Mouse (Mus musculus): Measurements from ENCODE around the gene Zkscan14. TPM values are rescaled to one million over a fixed set of nuclear protein-coding genes. Genes with fewer than 3 reads are reported as not detected.
"Not testable (repeated sequence)": the region's sequence is repeated elsewhere in the genome, so short reads cannot be mapped to it uniquely, and the experiment has no call there.

The Zkscan14 gene
- polyA plus RNA-seq, 1 experiment from 2014 or later = 11.3 TPM

GRCm38 (mm10) chr5:145218206-145218605 lies 16.5 kb upstream of the Zkscan14 start:
- 96% methylated on average over 21 of the region's 21 CpGs for WGBS
- no peaks in the 10 kb centered on the region for H3K27me3 ChIP-seq
- no peak overlapping the region for H3K4me3 ChIP-seq
- no peaks in the 10 kb centered on the region for H3K4me1 ChIP-seq
- H3K4me2 ChIP-seq (replicated peaks) = no peak overlapping the region
- no peak for ATAC-seq (ENCODE audit: low FRiP score)
- H3K9ac ChIP-seq = no peak overlapping the region
- no peaks in the 10 kb centered on the region for H3K9me3 ChIP-seq (replicated peaks)
- peaks cover 57% of the 10 kb centered on the region for H3K36me3 ChIP-seq
- no peak overlapping the region for H3K27ac ChIP-seq

GRCm38 (mm10) chr5:145217746-145218145 lies 16.1 kb upstream of the Zkscan14 start:
- no peak overlapping the region for H3K4me2 ChIP-seq (replicated peaks)
- H3K27me3 ChIP-seq = no peaks in the 10 kb centered on the region
- no peaks in the 10 kb centered on the region for H3K4me1 ChIP-seq
- no peak overlapping the region for H3K9ac ChIP-seq
- H3K27ac ChIP-seq = no peak overlapping the region
- H3K4me3 ChIP-seq = no peak overlapping the region
- no peaks in the 10 kb centered on the region for H3K9me3 ChIP-seq (replicated peaks)
- peaks cover 59% of the 10 kb centered on the region for H3K36me3 ChIP-seq
- no peak for ATAC-seq (ENCODE audit: low FRiP score)
- WGBS = 86% methylated on average over 6 of the region's 6 CpGs

- Histone ChIP-seq H3K9me3 (replicated peaks) (no peaks in the 10 kb centered on the region), H3K9ac (no peak overlapping the region), H3K27me3 (no peaks in the 10 kb centered on the region), H3K36me3 (peaks cover 63% of the 10 kb centered on the region), H3K27ac (no peak overlapping the region), H3K4me1 (no peaks in the 10 kb centered on the region), H3K4me3 (no peak overlapping the region), H3K4me2 (replicated peaks) (no peak overlapping the region)
- ATAC-seq (ENCODE audit: low FRiP score) = no peak
- 74% methylated on average over 4 of the region's 4 CpGs for WGBS
Observed at GRCm38 (mm10) chr5:145214679-145215078, 13.0 kb upstream of the Zkscan14 start.

- Histone ChIP-seq H3K27me3 (no peaks in the 10 kb centered on the region), H3K9ac (no peak overlapping the region), H3K9me3 (replicated peaks) (no peaks in the 10 kb centered on the region), H3K4me1 (no peaks in the 10 kb centered on the region), H3K4me2 (replicated peaks) (no peak overlapping the region), H3K36me3 (peaks cover 58% of the 10 kb centered on the region), H3K27ac (no peak overlapping the region), H3K4me3 (no peak overlapping the region)
- 93% methylated on average over 3 of the region's 3 CpGs for WGBS
- ATAC-seq (ENCODE audit: low FRiP score) = no peak
Observed at GRCm38 (mm10) chr5:145213505-145213904, 11.8 kb upstream of the Zkscan14 start.

- Histone ChIP-seq H3K27me3 (no peaks in the 10 kb centered on the region), H3K27ac (no peak overlapping the region), H3K9me3 (replicated peaks) (no peaks in the 10 kb centered on the region), H3K36me3 (peaks cover 60% of the 10 kb centered on the region), H3K9ac (no peak overlapping the region), H3K4me3 (no peak overlapping the region), H3K4me2 (replicated peaks) (no peak overlapping the region), H3K4me1 (no peaks in the 10 kb centered on the region)
- WGBS = 92% methylated on average over 4 of the region's 4 CpGs
- no peak for ATAC-seq (ENCODE audit: low FRiP score)
Observed at GRCm38 (mm10) chr5:145212216-145212615, 10.5 kb upstream of the Zkscan14 start.

GRCm38 (mm10) chr5:145211340-145211739 lies 9.7 kb upstream of the Zkscan14 start:
- Histone ChIP-seq H3K9ac (no peak overlapping the region), H3K27me3 (no peaks in the 10 kb centered on the region), H3K4me1 (no peaks in the 10 kb centered on the region), H3K4me3 (no peak overlapping the region), H3K4me2 (replicated peaks) (no peak overlapping the region), H3K27ac (no peak overlapping the region), H3K36me3 (peaks cover 63% of the 10 kb centered on the region), H3K9me3 (replicated peaks) (no peaks in the 10 kb centered on the region)
- no peak for ATAC-seq (ENCODE audit: low FRiP score)
- WGBS = 92% methylated on average over 4 of the region's 4 CpGs

- H3K4me2 ChIP-seq (replicated peaks); H3K27ac ChIP-seq; H3K9me3 ChIP-seq (replicated peaks); H3K4me3 ChIP-seq; ATAC-seq (ENCODE audit: low FRiP score); H3K27me3 ChIP-seq; H3K9ac ChIP-seq: not testable (repeated sequence)
- WGBS = 53% methylated on average over 11 of the region's 11 CpGs
- H3K36me3 ChIP-seq = peaks cover 45% of the 10 kb centered on the region
- peaks cover 11% of the 10 kb centered on the region for H3K4me1 ChIP-seq
Observed at GRCm38 (mm10) chr5:145208391-145208790, 6.7 kb upstream of the Zkscan14 start.

- no peaks in the 10 kb centered on the region for H3K9me3 ChIP-seq (replicated peaks)
Observed at GRCm38 (mm10) chr5:145207954-145208353, 6.3 kb upstream of the Zkscan14 start.

GRCm38 (mm10) chr5:145207385-145207784 lies 5.7 kb upstream of the Zkscan14 start:
- Histone ChIP-seq H3K9ac (no peak overlapping the region), H3K9me3 (replicated peaks) (no peaks in the 10 kb centered on the region), H3K4me3 (no peak overlapping the region), H3K27ac (no peak overlapping the region), H3K36me3 (peaks cover 39% of the 10 kb centered on the region), H3K27me3 (no peaks in the 10 kb centered on the region), H3K4me2 (replicated peaks) (no peak overlapping the region), H3K4me1 (peaks cover 11% of the 10 kb centered on the region)
- 95% methylated on average over 6 of the region's 6 CpGs for WGBS
- no peak for ATAC-seq (ENCODE audit: low FRiP score)

More at GRCm38 (mm10) chr5:145207954-145208353, 6.3 kb upstream of the Zkscan14 start:
- no peak overlapping the region for H3K4me3 ChIP-seq
- no peak for ATAC-seq (ENCODE audit: low FRiP score)
- peaks cover 45% of the 10 kb centered on the region for H3K36me3 ChIP-seq
- H3K9ac ChIP-seq = no peak overlapping the region
- WGBS = 86% methylated on average over 6 of the region's 6 CpGs
- no peak overlapping the region for H3K27ac ChIP-seq
- H3K4me2 ChIP-seq (replicated peaks) = no peak overlapping the region
- H3K27me3 ChIP-seq = no peaks in the 10 kb centered on the region
- peaks cover 11% of the 10 kb centered on the region for H3K4me1 ChIP-seq

GRCm38 (mm10) chr5:145205041-145205440 lies 3.4 kb upstream of the Zkscan14 start:
- 22% methylated on average over 9 of the region's 9 CpGs for WGBS
- ATAC-seq (ENCODE audit: low FRiP score) = no peak
- Histone ChIP-seq H3K4me2 (replicated peaks) (peak overlapping the region; percentile 58), H3K4me3 (peak overlapping the region; percentile 56), H3K27me3 (no peaks in the 10 kb centered on the region), H3K9ac (peak overlapping the region; percentile 20; the same call in 1 of the 2 replicates), H3K9me3 (replicated peaks) (no peaks in the 10 kb centered on the region), H3K4me1 (peaks cover 23% of the 10 kb centered on the region), H3K27ac (no peak overlapping the region), H3K36me3 (peaks cover 18% of the 10 kb centered on the region)

GRCm38 (mm10) chr5:145203936-145204691 lies 2.4 kb upstream of the Zkscan14 start, which contains the start of gene Zkscan5:
Gene Zkscan5, plus strand, starts transcription at chr5:145204562.
- Histone ChIP-seq H3K27me3 (no peaks in the 10 kb centered on the region), H3K27ac (peak within 1 kb of the TSS; percentile 88), H3K4me2 (replicated peaks) (peak within 1 kb of the TSS; percentile 58), H3K36me3 (peaks cover 14% of the 10 kb centered on the region; the same call in 1 of the 2 replicates), H3K9me3 (replicated peaks) (no peaks in the 10 kb centered on the region), H3K4me1 (peaks cover 27% of the 10 kb centered on the region), H3K4me3 (peak within 1 kb of the TSS; percentile 56), H3K9ac (peak within 1 kb of the TSS; percentile 60)
- WGBS = under 1% methylated on average over 22 of the region's 22 CpGs
- ATAC-seq (ENCODE audit: low FRiP score) = peak; percentile 95

- Histone ChIP-seq H3K4me1 (peaks cover 27% of the 10 kb centered on the region), H3K36me3 (peaks cover 5% of the 10 kb centered on the region; the same call in 1 of the 2 replicates), H3K4me3 (no peak overlapping the region), H3K27ac (no peak overlapping the region), H3K27me3 (no peaks in the 10 kb centered on the region), H3K9ac (no peak overlapping the region), H3K4me2 (replicated peaks) (no peak overlapping the region), H3K9me3 (replicated peaks) (no peaks in the 10 kb centered on the region)
- WGBS = 53% methylated on average over 3 of the region's 3 CpGs
- ATAC-seq (ENCODE audit: low FRiP score) = no peak
Observed at GRCm38 (mm10) chr5:145202446-145202845, 778 bp upstream of the Zkscan14 start.

- Histone ChIP-seq H3K36me3 (peaks cover 11% of the 10 kb centered on the region), H3K9me3 (replicated peaks) (no peaks in the 10 kb centered on the region), H3K9ac (no peak overlapping the region), H3K4me2 (replicated peaks) (peak overlapping the region; percentile 88), H3K4me1 (peaks cover 21% of the 10 kb centered on the region), H3K27ac (no peak overlapping the region), H3K27me3 (no peaks in the 10 kb centered on the region), H3K4me3 (peak overlapping the region; percentile 68; the same call in 1 of the 2 replicates)
- 80% methylated on average over 7 of the region's 7 CpGs for WGBS
- ATAC-seq (ENCODE audit: low FRiP score) = no peak
Observed at GRCm38 (mm10) chr5:145200387-145200786, 1.3 kb downstream of the Zkscan14 start.
